13 mouse cellular contexts compared by ENCODE assay signal in genomic region chr13:24493784-24494183, GRCm38 (mm10).
A peak's percentile ranks its signal among the peaks of the same experiment; 100 is the strongest.
DNase-seq lines count a peak whose midpoint lies in the region; ATAC-seq and TF ChIP-seq lines count a peak whose summit lies in the region.
"Had no signal": no experiment of that assay in that cellular context is flagged by ENCODE, and none has a peak within 500 bp of the region (broad histone marks: within the 10 kb centered on the region; RNA-seq: fewer than 3 reads in every experiment).

No protein-coding gene starts in this region.

- peak in 1 of 2 experiments; percentile 40 for DNase-seq in layer of hippocampus, adult 2 months (ENCODE audit: low spot score in 2 of 2)
- no peak for DNase-seq in layer of hippocampus, postnatal 10 days (ENCODE audit: low spot score in 2 of 2)
- peak; percentile 26 to 43 for DNase-seq in right cerebral cortex, adult 2 months (ENCODE audit: low spot score in 2 of 2)
- no peak for DNase-seq in right cerebral cortex, postnatal 4 days
- DNase-seq in embryo, embryonic 11 days, result no peak
- no peak for DNase-seq in heart, postnatal 14 days
- DNase-seq: cerebellum, adult 11-12 months; gastrocnemius, postnatal 10 days; heart, adult 2 months; heart, postnatal 10 days had no signal

- peak; percentile 46 for ATAC-seq in inflammation-experienced regulatory T-cells, adult 6 months

- no peak for TF ChIP-seq CTCF in layer of hippocampus, adult 2 months (conservative IDR thresholded peaks at IDR 0.05)

- peak overlapping the region; percentile 18; the same call in 1 of the 2 replicates for H3K27ac ChIP-seq in layer of hippocampus, adult 2 months
- H3K27ac ChIP-seq: embryonic facial prominence, embryonic 13.5 days; heart, adult 2 months; kidney, embryonic 15.5 days had no signal

- no peak overlapping the region for H3K4me3 ChIP-seq in layer of hippocampus, adult 2 months
- H3K4me3 ChIP-seq: embryonic facial prominence, embryonic 13.5 days; heart, adult 2 months; kidney, embryonic 15.5 days had no signal

- intact Hi-C loops in heart, postnatal 14 days (cut with DNase I), result no loop called here

Comparison
In these comparisons a context has a peak if more than half of its experiments do, and no peak if none do; other contexts are left out.
1. DNase-seq: peak in right cerebral cortex, adult 2 months (2 of 2); none in layer of hippocampus, postnatal 10 days (0 of 2), right cerebral cortex, postnatal 4 days (single experiment), embryo, embryonic 11 days (single experiment) and heart, postnatal 14 days (0 of 2).